Comparison of ENCODE assay signal across 9 mouse cellular contexts in the genomic region with DNA sequence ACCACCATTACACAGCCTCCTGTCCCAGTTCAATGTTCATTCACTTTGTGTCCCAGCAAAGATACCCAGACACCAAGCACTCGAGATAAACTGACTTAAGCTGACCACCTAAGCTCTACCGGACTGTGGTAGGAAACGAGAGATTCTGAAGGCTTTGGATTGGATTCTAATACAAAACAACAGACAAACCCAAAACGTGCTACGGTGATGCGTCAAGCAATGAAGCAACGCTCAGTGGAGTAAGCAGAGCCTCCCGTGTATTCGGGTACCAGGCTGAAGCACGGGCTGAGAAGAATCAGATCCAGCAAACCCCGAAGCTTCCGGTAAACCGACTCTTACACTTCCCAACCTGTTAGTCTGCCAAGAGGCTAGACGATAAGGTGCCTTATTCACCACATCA. TPM values are rescaled to one million over a fixed set of nuclear protein-coding genes. Genes with fewer than 3 reads are reported as not detected.
DNase-seq lines count a peak whose midpoint lies in the region; ATAC-seq and TF ChIP-seq lines count a peak whose summit lies in the region.
"Had no signal": no experiment of that assay in that cellular context is flagged by ENCODE, and none has a peak within 500 bp of the region (broad histone marks: within the 10 kb centered on the region; RNA-seq: fewer than 3 reads in every experiment).

No protein-coding gene starts in this region.

- 0 out of 2 replicates have a peak overlapping the region, but pooled peaks have one; percentile 17 for H3K4me3 ChIP-seq in left cerebral cortex, adult 2 months
- peak overlapping the region; percentile 40 for H3K4me3 ChIP-seq in forebrain, embryonic 10.5 days
- 0 out of 2 replicates have a peak overlapping the region, but pooled peaks have one; percentile 0 for H3K4me3 ChIP-seq in intestine, embryonic 15.5 days (replicated peaks)

- TF ChIP-seq CTCF in left cerebral cortex, adult 2 months (IDR thresholded peaks at IDR 0.05): no peak

- no peaks in the 10 kb centered on the region for H3K27me3 ChIP-seq in forebrain, embryonic 10.5 days (ENCODE audit: poor library complexity, severe bottlenecking)
- H3K27me3 ChIP-seq in intestine, embryonic 15.5 days (replicated peaks): no peaks in the 10 kb centered on the region

- DNase-seq in left cerebral cortex, adult 2 months (ENCODE audit: extremely low spot score in 1 of 2, low spot score in 2 of 2): no peak
- no peak for DNase-seq in left cerebral cortex, postnatal 25 days (ENCODE audit: low spot score in 2 of 2)
- DNase-seq in forebrain, embryonic 10.5 days (ENCODE audit: extremely low spot score, low spot score): no peak
- peak; percentile 27 for DNase-seq in naive thymus-derived CD4-positive, alpha-beta T cell, adult 2 months (ENCODE audit: low read depth)
- DNase-seq in cerebellum, postnatal 10 days: no peak
- DNase-seq in cerebellum, postnatal 14 days: no peak

- 45% methylated on average over 14 of the region's 14 CpGs for WGBS in forebrain, embryonic 10.5 days
- WGBS in intestine, embryonic 15.5 days: 54% methylated on average over 14 of the region's 14 CpGs

- intact Hi-C loops in left cerebral cortex, adult 2 months (cut with DNase I): no loop called here
- intact Hi-C loops in left cerebral cortex, postnatal 25 days (cut with DNase I): no loop called here

- H3K9ac ChIP-seq in intestine, embryonic 15.5 days: no peak overlapping the region

- H3K9me3 ChIP-seq in forebrain, embryonic 10.5 days: no peaks in the 10 kb centered on the region
- no peaks in the 10 kb centered on the region for H3K9me3 ChIP-seq in intestine, embryonic 15.5 days

- no peaks in the 10 kb centered on the region for H3K36me3 ChIP-seq in forebrain, embryonic 10.5 days (replicated peaks)
- H3K36me3 ChIP-seq in intestine, embryonic 15.5 days: no peaks in the 10 kb centered on the region

- H3K27ac ChIP-seq in left cerebral cortex, adult 2 months: no peak overlapping the region
- H3K27ac ChIP-seq in forebrain, embryonic 10.5 days: peak overlapping the region; percentile 44
- H3K27ac ChIP-seq in intestine, embryonic 15.5 days: no peak overlapping the region

- ATAC-seq in intestine, embryonic 15.5 days: no peak

- H3K4me1 ChIP-seq in forebrain, embryonic 10.5 days: peaks cover 37% of the 10 kb centered on the region
- peaks cover 10% of the 10 kb centered on the region; the same call in 1 of the 2 replicates for H3K4me1 ChIP-seq in intestine, embryonic 15.5 days (replicated peaks)

- H3K4me2 ChIP-seq in intestine, embryonic 15.5 days (replicated peaks): peak overlapping the region; percentile 13

RNA-seq across cellular contexts. Expression of gene Osbp, which starts 37.0 kb away (rescaled TPM):
- 10 to 100 TPM; 55.6 to 57.0 TPM for total RNA-seq in left cerebral cortex, adult 2 months (2021)
- total RNA-seq in left cerebral cortex, postnatal 25 days (2021): 10 to 100 TPM; 55.3 to 58.9 TPM
- 3.2 and 3.3 TPM in 2 replicates for polyA plus RNA-seq in forebrain, embryonic 10.5 days (2016; fragmentation: Nextera tagmentation; extraction: Ambion mirVana)
- 4.2 and 4.4 TPM in 2 replicates for polyA plus RNA-seq in intestine, embryonic 15.5 days (2015; fragmentation: Nextera tagmentation; extraction: Ambion mirVana)

RNA-seq across cellular contexts. Expression of gene Olfr1423, which starts 38.3 kb away (rescaled TPM):
- total RNA-seq in left cerebral cortex, adult 2 months (2021): not detected
- total RNA-seq in left cerebral cortex, postnatal 25 days (2021): not detected
- 0.04 TPM in 2 replicates for polyA plus RNA-seq in forebrain, embryonic 10.5 days (2016; fragmentation: Nextera tagmentation; extraction: Ambion mirVana)
- not detected in 2 replicates for polyA plus RNA-seq in intestine, embryonic 15.5 days (2015; fragmentation: Nextera tagmentation; extraction: Ambion mirVana)
- polyA plus RNA-seq: small intestine, adult 2 months had no signal

RNA-seq across cellular contexts. Expression of gene Olfr1424, which starts 59.7 kb away (rescaled TPM):
- not detected for total RNA-seq in left cerebral cortex, adult 2 months (2021)
- total RNA-seq in left cerebral cortex, postnatal 25 days (2021): not detected
- polyA plus RNA-seq in forebrain, embryonic 10.5 days (2016; fragmentation: Nextera tagmentation; extraction: Ambion mirVana): not detected in 2 replicates
- polyA plus RNA-seq in intestine, embryonic 15.5 days (2015; fragmentation: Nextera tagmentation; extraction: Ambion mirVana): not detected in 2 replicates
- polyA plus RNA-seq: activated CD4-positive, CD25-positive, alpha-beta regulatory T cell, adult 4 months; small intestine, adult 2 months had no signal
